In genomic region chr3:66025454-66025853, GRCm38 (mm10) we compare ENCODE assay signal across 33 mouse cellular contexts.
"Had no signal": no experiment of that assay in that cellular context is flagged by ENCODE, and none has a peak within 500 bp of the region (broad histone marks: within the 10 kb centered on the region; RNA-seq: fewer than 3 reads in every experiment).

No protein-coding gene starts in this region.

- ATAC-seq: hindbrain, embryonic 16.5 days; inflammation-experienced regulatory T-cells, adult 6 months; intestine, embryonic 15.5 days; intestine, embryonic 16.5 days; intestine, postnatal 0 days had no signal

- H3K4me3 ChIP-seq: heart, embryonic 12.5 days; heart, embryonic 13.5 days; heart, embryonic 15.5 days; hindbrain, embryonic 10.5 days; hindbrain, embryonic 12.5 days; hindbrain, embryonic 13.5 days; hindbrain, embryonic 15.5 days; intestine, embryonic 15.5 days; kidney, embryonic 15.5 days; layer of hippocampus, adult 2 months; left cerebral cortex, adult 2 months had no signal

- H3K9ac ChIP-seq: heart, embryonic 12.5 days; heart, embryonic 13.5 days; heart, embryonic 15.5 days; hindbrain, embryonic 12.5 days; hindbrain, embryonic 13.5 days; hindbrain, embryonic 14.5 days; hindbrain, embryonic 15.5 days; intestine, embryonic 15.5 days; kidney, embryonic 15.5 days had no signal

- H3K9me3 ChIP-seq: heart, embryonic 12.5 days; heart, embryonic 13.5 days; heart, embryonic 15.5 days; hindbrain, embryonic 10.5 days; hindbrain, embryonic 12.5 days; hindbrain, embryonic 13.5 days; hindbrain, embryonic 15.5 days; intestine, embryonic 15.5 days; kidney, embryonic 15.5 days had no signal

- H3K4me1 ChIP-seq: heart, embryonic 12.5 days; heart, embryonic 13.5 days; heart, embryonic 15.5 days; hindbrain, embryonic 10.5 days; hindbrain, embryonic 12.5 days; hindbrain, embryonic 13.5 days; hindbrain, embryonic 15.5 days; intestine, embryonic 15.5 days; kidney, embryonic 15.5 days had no signal

- H3K27ac ChIP-seq: heart, embryonic 13.5 days; heart, embryonic 15.5 days; hindbrain, embryonic 10.5 days; hindbrain, embryonic 12.5 days; hindbrain, embryonic 13.5 days; hindbrain, embryonic 14.5 days; hindbrain, embryonic 15.5 days; intestine, embryonic 15.5 days; kidney, embryonic 15.5 days; kidney, postnatal 0 days; layer of hippocampus, adult 2 months; left cerebral cortex, adult 2 months had no signal

- H3K27me3 ChIP-seq: heart, embryonic 12.5 days; heart, embryonic 13.5 days; heart, embryonic 15.5 days; hindbrain, embryonic 12.5 days; hindbrain, embryonic 13.5 days; hindbrain, embryonic 15.5 days; intestine, embryonic 15.5 days; kidney, embryonic 15.5 days had no signal

- H3K4me2 ChIP-seq: heart, embryonic 11.5 days; heart, embryonic 12.5 days; heart, embryonic 13.5 days; heart, embryonic 15.5 days; hindbrain, embryonic 12.5 days; hindbrain, embryonic 13.5 days; hindbrain, embryonic 14.5 days; hindbrain, embryonic 15.5 days; intestine, embryonic 15.5 days; kidney, embryonic 15.5 days had no signal

- DNase-seq: heart, postnatal 10 days; heart, postnatal 14 days; heart, postnatal 36 days; heart, postnatal 4 days; kidney, adult 11 months; kidney, adult 18-20 months; kidney, adult 2 months; kidney, adult 8-10 months; kidney, adult 9 months; kidney, postnatal 10 days; kidney, postnatal 14 days; kidney, postnatal 25 days; kidney, postnatal 36 days; layer of hippocampus, adult 9-11 months; layer of hippocampus, postnatal 36 days had no signal

- H3K36me3 ChIP-seq: heart, embryonic 12.5 days; heart, embryonic 13.5 days; heart, embryonic 15.5 days; hindbrain, embryonic 10.5 days; hindbrain, embryonic 12.5 days; hindbrain, embryonic 13.5 days; hindbrain, embryonic 15.5 days; intestine, embryonic 15.5 days; kidney, embryonic 15.5 days had no signal
